Mouse (Mus musculus) urinary bladder, postnatal 36 days (tissue): Measurements from ENCODE around the gene Zdhhc4.

Experiments
- DNase-seq, 2 experiments: peaks; one replicate each; pipeline ENCODE4 v3.0.0; 2022; ENCODE audit warnings: low spot score in 2 of 2, mixed read lengths in 1 of 2

Zdhhc4 gene

GRCm38 (mm10) chr5:143317288-143317610 is 11.8 kb downstream of the Zdhhc4 start:
- DNase-seq = no peak

- no peak for DNase-seq
Observed at GRCm38 (mm10) chr5:143316605-143317287, 12.3 kb downstream of the Zdhhc4 start.

- no peak for DNase-seq
Observed at GRCm38 (mm10) chr5:143315514-143315888, 13.6 kb downstream of the Zdhhc4 start.

GRCm38 (mm10) chr5:143314730-143315513 is 14.1 kb downstream of the Zdhhc4 start, which contains the start of gene E130309D02Rik:
Gene E130309D02Rik, minus strand, starts transcription at chr5:143315360.
- DNase-seq = peak; percentile 81 to 86

GRCm38 (mm10) chr5:143314183-143314729 is 14.8 kb downstream of the Zdhhc4 start:
- DNase-seq = no peak

- peak in 1 of 2 experiments; percentile 58 for DNase-seq
Observed at GRCm38 (mm10) chr5:143311886-143312285, 17.2 kb downstream of the Zdhhc4 start.

- DNase-seq = no peak
Observed at GRCm38 (mm10) chr5:143309916-143310315, 19.1 kb downstream of the Zdhhc4 start.

- DNase-seq = no peak
Observed at GRCm38 (mm10) chr5:143308825-143309224, 20.2 kb downstream of the Zdhhc4 start.

- no peak for DNase-seq
Observed at GRCm38 (mm10) chr5:143304251-143304650, 24.8 kb downstream of the Zdhhc4 start.

GRCm38 (mm10) chr5:143301296-143301695 is 27.8 kb downstream of the Zdhhc4 start:
- DNase-seq = no peak

- peak; percentile 20 to 31 for DNase-seq
Observed at GRCm38 (mm10) chr5:143299686-143300085, 29.4 kb downstream of the Zdhhc4 start.

- DNase-seq = no peak
Observed at GRCm38 (mm10) chr5:143298391-143298790, 30.7 kb downstream of the Zdhhc4 start.

- no peak for DNase-seq
Observed at GRCm38 (mm10) chr5:143297986-143298385, 31.1 kb downstream of the Zdhhc4 start.

GRCm38 (mm10) chr5:143295330-143295729 is 33.7 kb downstream of the Zdhhc4 start:
- DNase-seq = no peak

GRCm38 (mm10) chr5:143294862-143295261 is 34.2 kb downstream of the Zdhhc4 start:
- no peak for DNase-seq

- DNase-seq = no peak
Observed at GRCm38 (mm10) chr5:143293404-143293803, 35.7 kb downstream of the Zdhhc4 start, which contains the start of gene Zfp853. Gene Zfp853, minus strand, starts transcription at chr5:143293623.

- no peak for DNase-seq
Observed at GRCm38 (mm10) chr5:143292879-143293278, 36.2 kb downstream of the Zdhhc4 start.

GRCm38 (mm10) chr5:143289299-143289698 is 39.8 kb downstream of the Zdhhc4 start:
- DNase-seq = no peak

- no peak for DNase-seq
Observed at GRCm38 (mm10) chr5:143288378-143288911, 40.6 kb downstream of the Zdhhc4 start.

GRCm38 (mm10) chr5:143287774-143288328 is 41.2 kb downstream of the Zdhhc4 start:
- DNase-seq = no peak

- no peak for DNase-seq
Observed at GRCm38 (mm10) chr5:143284762-143285161, 44.3 kb downstream of the Zdhhc4 start.

- no peak for DNase-seq
Observed at GRCm38 (mm10) chr5:143279247-143279646, 49.8 kb downstream of the Zdhhc4 start.
